8 mouse cellular contexts compared by ENCODE assay signal in genomic region chr7:131554341-131555180, GRCm38 (mm10). TPM values are rescaled to one million over a fixed set of nuclear protein-coding genes. Genes with fewer than 3 reads are reported as not detected.
DNase-seq lines count a peak whose midpoint lies in the region; ATAC-seq and TF ChIP-seq lines count a peak whose summit lies in the region.

No protein-coding gene starts in this region.

- POLR2A ChIA-PET in Patski (lab: Charles Lee), result no interaction called here

- H3K36me3 ChIP-seq in heart, embryonic 12.5 days, result no peaks in the 10 kb centered on the region
- H3K36me3 ChIP-seq in hindbrain, embryonic 10.5 days, result no peaks in the 10 kb centered on the region

- CTCF ChIA-PET in Patski (lab: Charles Lee), result no interaction called here

- TF ChIP-seq CTCF in Patski (IDR thresholded peaks at IDR 0.05), result no peak
- no peak for TF ChIP-seq CTCF in layer of hippocampus, adult 2 months (conservative IDR thresholded peaks at IDR 0.05)

- H3K9ac ChIP-seq in heart, embryonic 12.5 days, result no peak overlapping the region

- in situ Hi-C loops in Patski (cut with MboI; ENCODE audit: low pct_unique_long_range_greater_than_20kb), result loop anchor here (25.0 kb wide), 1 partner anchor 1008 kb away; no protein-coding TSS in a partner anchor

- H3K9me3 ChIP-seq in heart, embryonic 12.5 days (replicated peaks), result no peaks in the 10 kb centered on the region
- H3K9me3 ChIP-seq in hindbrain, embryonic 10.5 days, result no peaks in the 10 kb centered on the region

- H3K4me3 ChIP-seq in heart, embryonic 12.5 days, result peak overlapping the region; percentile 42
- peak overlapping the region; percentile 55 for H3K4me3 ChIP-seq in hindbrain, embryonic 10.5 days
- H3K4me3 ChIP-seq in layer of hippocampus, adult 2 months, result no peak overlapping the region; the same call in 1 of the 2 replicates

- H3K27ac ChIP-seq in heart, embryonic 12.5 days (ENCODE audit: poor library complexity, severe bottlenecking), result no peak overlapping the region
- H3K27ac ChIP-seq in hindbrain, embryonic 10.5 days, result peak overlapping the region; percentile 60; the same call in 1 of the 2 replicates
- H3K27ac ChIP-seq in layer of hippocampus, adult 2 months, result no peak overlapping the region

- DNase-seq in heart, adult 8-10 months (ENCODE audit: low spot score), result no peak
- DNase-seq in Patski (ENCODE audit: low read depth, low spot score), result no peak
- peak; percentile 64 for DNase-seq in hindbrain, embryonic 10.5 days (ENCODE audit: low spot score)
- peak; percentile 17 for DNase-seq in mesoderm, embryonic 11.5 days (ENCODE audit: low read depth, low spot score)
- DNase-seq in layer of hippocampus, adult 2 months (ENCODE audit: low spot score in 2 of 2), result no peak
- DNase-seq in urinary bladder, adult 2 months (ENCODE audit: low spot score), result no peak
- DNase-seq in left cerebral cortex, postnatal 36 days (ENCODE audit: low spot score in 2 of 2), result no peak

- peaks cover 22% of the 10 kb centered on the region for H3K4me1 ChIP-seq in heart, embryonic 12.5 days (replicated peaks)
- peaks cover 44% of the 10 kb centered on the region for H3K4me1 ChIP-seq in hindbrain, embryonic 10.5 days (replicated peaks)

- ATAC-seq in heart, embryonic 12.5 days (ENCODE audit: insufficient number of reproducible peaks, low FRiP score), result no peak
- ATAC-seq in Patski, result peak; percentile 19

- intact Hi-C loops in left cerebral cortex, postnatal 36 days (cut with DNase I), result no loop called here

- H3K27me3 ChIP-seq in heart, embryonic 12.5 days (replicated peaks), result peaks cover 90% of the 10 kb centered on the region
- peaks cover 32% of the 10 kb centered on the region for H3K27me3 ChIP-seq in Patski
- peaks cover 100% of the 10 kb centered on the region for H3K27me3 ChIP-seq in hindbrain, embryonic 10.5 days (ENCODE audit: insufficient read depth, poor library complexity, severe bottlenecking)

- H3K4me2 ChIP-seq in heart, embryonic 12.5 days, result peak overlapping the region; percentile 68

- under 1% methylated on average over 45 of the region's 45 CpGs for WGBS in heart, embryonic 12.5 days
- WGBS in hindbrain, embryonic 10.5 days, result under 1% methylated on average over 45 of the region's 45 CpGs

RNA-seq across cellular contexts. Expression of gene Bub3, which starts 5.5 kb away (rescaled TPM):
- 129 and 133 TPM in 2 replicates for polyA plus RNA-seq in heart, embryonic 12.5 days (2016; fragmentation: Nextera tagmentation; extraction: Ambion mirVana)
- total RNA-seq in heart, adult 8-10 months (2022), result 10 to 100 TPM; 28.6 to 34.8 (median 29.3) TPM
- polyA plus RNA-seq in Patski (2021), result 137 TPM
- polyA plus RNA-seq in hindbrain, embryonic 10.5 days (2016; fragmentation: Nextera tagmentation; extraction: Ambion mirVana), result 306 and 322 TPM in 2 replicates
- 10 to 100 TPM; 59.4 to 66.3 TPM for total RNA-seq in layer of hippocampus, adult 2 months (2021)
- 63.7 and 77.0 TPM in 2 replicates for polyA plus RNA-seq in urinary bladder, adult 2 months (2012; rRNA removed)
- total RNA-seq in left cerebral cortex, postnatal 36 days (2021), result 10 to 100 TPM; 57.1 to 64.4 TPM

RNA-seq across cellular contexts. Expression of gene Hmx2, which starts 6.0 kb away (rescaled TPM):
- polyA plus RNA-seq in heart, embryonic 12.5 days (2016; fragmentation: Nextera tagmentation; extraction: Ambion mirVana), result not detected in 2 replicates
- not detected for total RNA-seq in heart, adult 8-10 months (2022)
- polyA plus RNA-seq in Patski (2021), result 0.53 TPM
- polyA plus RNA-seq in hindbrain, embryonic 10.5 days (2016; fragmentation: Nextera tagmentation; extraction: Ambion mirVana), result 0.91 and 1.2 TPM in 2 replicates
- not detected for total RNA-seq in layer of hippocampus, adult 2 months (2021)
- polyA plus RNA-seq in urinary bladder, adult 2 months (2012; rRNA removed), result not detected in 2 replicates
- not detected for total RNA-seq in left cerebral cortex, postnatal 36 days (2021)

RNA-seq across cellular contexts. Expression of gene Hmx3, which starts 11.9 kb away (rescaled TPM):
- not detected in 2 replicates for polyA plus RNA-seq in heart, embryonic 12.5 days (2016; fragmentation: Nextera tagmentation; extraction: Ambion mirVana)
- total RNA-seq in heart, adult 8-10 months (2022), result not detected
- 0.06 TPM for polyA plus RNA-seq in Patski (2021)
- 0.61 and 0.93 TPM in 2 replicates for polyA plus RNA-seq in hindbrain, embryonic 10.5 days (2016; fragmentation: Nextera tagmentation; extraction: Ambion mirVana)
- total RNA-seq in layer of hippocampus, adult 2 months (2021), result not detected
- polyA plus RNA-seq in urinary bladder, adult 2 months (2012; rRNA removed), result not detected in 2 replicates
- total RNA-seq in left cerebral cortex, postnatal 36 days (2021), result not detected

Comparison
In these comparisons a context has a peak if more than half of its experiments do, and no peak if none do; other contexts are left out.
1. DNase-seq: peak in hindbrain, embryonic 10.5 days (single experiment) and mesoderm, embryonic 11.5 days (single experiment); none in heart, adult 8-10 months (single experiment), Patski (single experiment), layer of hippocampus, adult 2 months (0 of 2), urinary bladder, adult 2 months (single experiment) and left cerebral cortex, postnatal 36 days (0 of 2).